Mouse (Mus musculus): ENCODE measurements around the gene Lingo3. TPM values are rescaled to one million over a fixed set of nuclear protein-coding genes. Genes with fewer than 3 reads are reported as not detected.

Gene Lingo3
- polyA plus RNA-seq (2014; fragmentation: Illumina TruSeq; extraction: RNeasy Lipid Tissue Mini Kit (QIAGEN cat#74804); ENCODE audit: low read depth, low replicate concordance): not detected

DNA sequence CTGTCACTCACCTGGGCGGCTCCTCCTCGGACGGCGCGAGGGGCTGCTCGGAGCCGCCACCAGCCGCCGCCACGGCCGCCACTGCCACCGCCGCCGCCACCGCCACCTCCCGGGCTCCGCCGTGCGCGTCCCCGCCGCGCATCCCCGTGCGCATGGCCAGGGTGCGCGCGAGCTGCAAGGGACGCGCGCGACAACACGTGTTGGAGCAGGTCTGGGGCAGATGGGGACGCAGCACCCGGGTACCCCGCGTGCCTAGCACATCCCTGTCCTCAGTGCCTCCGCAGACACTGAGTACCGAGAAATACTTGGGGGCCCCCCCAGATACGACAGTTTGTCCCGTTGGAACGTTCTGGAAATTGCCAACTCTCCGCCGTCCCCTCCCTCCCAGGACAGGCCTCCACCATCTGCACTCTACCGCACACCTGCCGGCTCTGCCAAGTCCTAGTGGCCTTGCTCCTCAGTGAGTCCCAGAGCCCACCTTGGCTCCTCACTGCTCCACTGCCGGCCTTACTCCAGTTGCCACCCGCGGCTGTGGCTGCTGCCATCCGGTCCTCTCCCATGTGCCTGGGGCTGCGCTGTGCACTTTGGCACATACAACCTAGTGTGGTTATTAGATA, at the start of gene Lingo3:
Gene Lingo3 (minus strand): TSS at position 109 of the 617 bp plus-strand sequence.

DNA sequence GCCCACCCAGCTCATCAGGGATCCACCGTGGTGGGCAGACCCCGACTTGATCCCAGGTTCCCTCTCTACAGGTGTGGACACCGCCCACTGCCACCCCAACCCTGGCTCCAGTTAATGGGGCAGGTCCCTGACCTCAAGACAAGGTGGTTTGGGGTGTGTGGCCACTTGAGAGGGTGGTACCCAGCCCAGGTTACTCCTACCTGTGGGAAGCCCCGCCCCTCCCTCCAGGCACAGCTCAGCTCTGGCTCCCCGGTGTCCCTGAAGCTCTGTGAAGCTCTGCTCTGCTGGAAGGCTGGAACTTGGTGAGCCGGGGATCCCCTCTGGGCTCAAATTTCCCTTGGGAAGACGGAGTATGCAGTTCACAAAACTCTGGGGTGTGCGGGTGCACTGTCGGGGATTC, 27.7 kb upstream of the Lingo3 start, which contains the start of gene Tmprss9:
Gene Tmprss9 (plus strand): TSS at position 268 of the 400 bp plus-strand sequence.

DNA sequence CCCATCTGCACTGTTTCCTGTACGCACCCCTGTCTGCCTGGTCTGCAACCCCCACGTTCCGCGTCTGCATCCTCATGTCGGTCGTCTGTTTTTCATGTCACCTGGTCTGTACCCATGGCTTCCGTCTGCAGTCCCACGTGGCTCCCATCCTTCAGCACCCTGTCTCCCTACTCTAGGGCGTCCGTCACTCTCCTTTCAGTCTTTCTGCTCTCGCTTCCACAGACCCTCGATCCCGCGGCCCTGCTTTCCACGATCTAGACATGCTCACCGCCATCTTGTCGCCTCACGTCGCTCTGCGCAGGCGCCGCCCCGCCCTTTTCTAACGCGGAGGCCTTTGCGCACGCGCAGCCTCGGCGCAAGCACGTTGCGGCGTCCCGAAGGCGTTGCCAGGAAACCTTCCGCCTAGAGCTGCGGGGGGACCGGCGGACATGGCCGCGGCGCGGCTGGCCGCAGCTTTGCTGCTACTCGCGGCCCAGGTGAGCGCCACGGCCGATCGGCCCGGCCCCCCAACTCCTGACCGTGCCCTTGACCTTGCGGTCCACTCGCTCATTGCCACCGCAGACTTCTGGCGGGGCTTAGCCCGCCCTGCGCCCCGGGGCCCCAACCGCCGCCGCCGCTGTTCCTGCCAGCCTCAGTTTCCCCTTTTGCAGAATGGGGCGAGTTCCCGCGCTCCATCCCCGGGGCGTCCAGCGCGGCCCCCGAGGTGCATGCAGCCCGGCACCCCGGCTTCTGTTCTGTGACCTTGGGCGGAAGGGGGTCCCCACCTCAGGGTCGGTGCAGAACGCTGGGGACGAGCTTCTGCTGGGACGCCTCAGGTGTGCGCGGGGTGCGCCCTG, 11.3 kb upstream of the Lingo3 start, which contains the start of the genes Lsm7 and Sppl2b:
Gene Lsm7 (minus strand): TSS at position 297 of the 836 bp plus-strand sequence.
Gene Sppl2b (plus strand): TSS at position 363 of the 836 bp plus-strand sequence.

DNA sequence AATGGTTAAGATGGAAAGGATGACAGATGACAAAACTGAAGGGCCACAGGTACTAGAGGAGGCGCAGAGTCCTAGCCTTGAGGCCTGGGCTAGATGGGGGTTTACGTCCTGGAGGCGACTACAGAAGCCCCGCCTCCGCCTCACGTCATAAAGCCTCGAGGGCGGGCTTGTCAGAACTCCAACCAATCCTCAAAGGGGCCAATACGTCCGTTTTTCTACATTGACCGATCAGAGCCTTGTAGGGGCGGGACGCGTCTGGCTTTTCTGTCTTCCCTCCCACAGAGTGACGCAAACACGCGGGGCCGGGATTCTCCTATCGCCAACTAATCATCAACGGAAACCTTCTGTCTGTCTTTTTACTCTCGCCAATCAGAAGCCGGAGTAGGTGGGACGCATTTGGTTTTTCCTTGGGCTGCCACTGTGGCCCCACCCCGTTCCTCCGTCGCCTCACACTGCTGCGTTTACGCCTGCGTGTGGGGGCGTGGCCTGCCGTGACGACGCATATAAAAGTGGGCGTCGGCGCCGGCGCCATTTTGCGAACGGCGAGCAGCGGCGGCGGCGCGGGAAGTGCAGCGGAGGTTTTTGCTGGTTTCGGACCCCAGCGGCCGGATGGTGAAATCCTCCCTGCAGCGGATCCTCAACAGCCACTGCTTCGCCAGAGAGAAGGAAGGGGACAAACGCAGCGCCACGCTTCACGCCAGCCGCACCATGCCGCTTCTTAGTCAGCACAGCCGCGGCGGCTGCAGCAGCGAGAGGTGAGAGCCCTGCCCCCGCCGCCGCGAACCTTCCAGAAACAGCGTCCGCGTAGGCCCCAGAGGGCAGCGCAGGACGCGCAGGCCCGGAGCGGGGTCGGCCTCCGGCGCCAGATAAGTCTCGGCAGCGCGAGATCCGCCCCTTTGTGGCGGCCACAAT, 17.4 kb downstream of the Lingo3 start, which contains the start of gene Oaz1:
Gene Oaz1 (plus strand): TSS at position 506 of the 912 bp plus-strand sequence.

DNA sequence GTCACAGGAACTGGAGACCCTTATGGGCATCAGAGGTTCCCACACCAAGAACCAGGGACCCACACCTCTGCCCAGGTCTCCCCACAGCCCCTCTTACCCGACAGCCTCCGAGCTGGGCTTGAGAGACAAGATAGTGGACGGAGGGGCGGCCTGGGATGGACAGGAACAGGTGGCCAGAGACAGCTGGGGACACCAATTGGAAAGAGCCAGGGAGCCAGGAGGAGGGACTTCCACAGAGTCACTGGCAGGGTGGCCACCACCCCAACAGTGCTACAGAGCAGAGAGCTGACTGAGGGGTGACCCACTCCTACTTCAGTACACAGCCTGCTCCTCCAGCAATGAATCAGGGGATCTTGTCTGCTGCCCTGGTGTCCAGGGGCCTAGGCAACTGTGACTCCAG, 30.5 kb downstream of the Lingo3 start, which contains the start of gene Jsrp1:
Gene Jsrp1 (minus strand): TSS at position 133 of the 400 bp plus-strand sequence.

DNA sequence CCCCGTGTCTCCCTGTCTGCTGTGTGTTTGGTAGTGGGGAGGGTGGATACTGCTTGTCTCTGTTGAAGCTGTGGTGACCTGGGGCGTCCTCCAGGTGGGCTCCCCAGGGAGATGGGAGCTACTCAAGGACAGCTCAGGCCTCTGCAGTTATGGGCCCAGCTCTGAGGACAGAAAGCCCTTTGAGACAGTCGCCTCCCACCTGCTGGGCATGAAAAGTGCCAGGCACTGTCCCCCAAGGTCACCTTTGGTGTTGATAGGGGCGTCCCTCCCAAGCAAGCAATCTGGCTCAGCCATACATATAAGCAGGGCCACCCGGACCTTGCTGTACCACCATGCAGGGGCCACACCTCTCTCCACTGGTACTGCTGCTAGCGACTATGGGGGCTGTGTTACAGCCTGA, 38.9 kb downstream of the Lingo3 start, which contains the start of gene Amh:
Gene Amh (plus strand): TSS at position 328 of the 400 bp plus-strand sequence.

DNA sequence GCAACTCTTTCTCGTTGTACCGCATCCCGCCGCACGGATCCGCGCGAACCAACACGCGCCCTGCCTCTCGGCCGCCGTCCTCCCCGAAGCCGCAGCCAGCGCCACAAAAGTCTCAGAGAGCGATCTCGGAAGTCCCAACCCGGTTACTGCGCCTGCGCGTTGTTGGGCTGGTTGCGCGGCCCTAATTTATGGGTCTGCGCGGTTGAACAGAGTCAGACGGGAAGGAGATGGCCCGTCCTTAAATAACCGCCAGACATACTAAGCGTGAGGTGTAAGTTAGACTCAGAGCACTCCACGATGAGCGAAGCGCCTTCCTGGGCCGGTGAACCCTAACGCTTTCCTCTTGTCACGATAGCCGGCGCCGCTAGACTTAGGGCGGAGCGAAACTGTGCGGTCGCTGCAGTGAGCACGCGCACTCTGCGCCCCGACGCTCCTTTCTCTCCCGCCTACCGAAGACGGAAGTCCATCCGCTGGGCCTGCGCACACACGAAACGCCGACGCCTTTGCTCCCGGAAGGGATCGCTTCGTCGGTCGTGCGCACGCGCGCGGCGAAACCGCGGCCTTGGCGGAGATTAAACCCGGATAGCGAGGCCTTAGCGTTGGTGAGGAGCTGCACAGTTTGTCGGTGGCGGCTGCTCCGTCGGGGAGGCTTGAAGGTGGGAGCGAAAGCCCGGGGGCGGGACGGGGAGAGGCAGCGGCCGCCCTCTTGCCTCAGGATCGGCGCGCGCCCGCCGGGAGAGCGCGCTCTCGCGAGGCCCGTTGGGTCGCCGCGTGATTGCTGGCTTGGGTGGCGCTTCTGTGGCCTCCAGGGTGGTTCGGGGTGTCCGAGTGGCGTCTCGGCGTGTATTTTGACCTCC, 45.5 kb downstream of the Lingo3 start, which contains the start of the genes Sf3a2 and Plekhj1:
Gene Sf3a2 (plus strand): TSS at position 49 of the 857 bp plus-strand sequence.
Gene Plekhj1 (minus strand): TSS at position 477 of the 857 bp plus-strand sequence.

Other genes with a start within 250 kb of the Lingo3 start
- gene Scamp4, start 241.2 kb downstream of the Lingo3 start, polyA plus RNA-seq (2014; fragmentation: Illumina TruSeq; extraction: RNeasy Lipid Tissue Mini Kit (QIAGEN cat#74804); ENCODE audit: low read depth, low replicate concordance): 1.7 TPM
- gene Adat3, start 241.2 kb downstream of the Lingo3 start, polyA plus RNA-seq (2014; fragmentation: Illumina TruSeq; extraction: RNeasy Lipid Tissue Mini Kit (QIAGEN cat#74804); ENCODE audit: low read depth, low replicate concordance): not detected
- not detected for gene Gm49322, start 238.0 kb downstream of the Lingo3 start, polyA plus RNA-seq (2014; fragmentation: Illumina TruSeq; extraction: RNeasy Lipid Tissue Mini Kit (QIAGEN cat#74804); ENCODE audit: low read depth, low replicate concordance)
- 1.4 TPM for gene Csnk1g2, start 221.2 kb downstream of the Lingo3 start, polyA plus RNA-seq (2014; fragmentation: Illumina TruSeq; extraction: RNeasy Lipid Tissue Mini Kit (QIAGEN cat#74804); ENCODE audit: low read depth, low replicate concordance)
- 0.53 TPM for gene Btbd2, start 187.0 kb downstream of the Lingo3 start, polyA plus RNA-seq (2014; fragmentation: Illumina TruSeq; extraction: RNeasy Lipid Tissue Mini Kit (QIAGEN cat#74804); ENCODE audit: low read depth, low replicate concordance)
- gene Mknk2, start 165.9 kb downstream of the Lingo3 start, polyA plus RNA-seq (2014; fragmentation: Illumina TruSeq; extraction: RNeasy Lipid Tissue Mini Kit (QIAGEN cat#74804); ENCODE audit: low read depth, low replicate concordance): 3.1 TPM
- gene Mob3a, start 142.1 kb downstream of the Lingo3 start, polyA plus RNA-seq (2014; fragmentation: Illumina TruSeq; extraction: RNeasy Lipid Tissue Mini Kit (QIAGEN cat#74804); ENCODE audit: low read depth, low replicate concordance): 1.0 TPM
- 2.7 TPM for gene Izumo4, start 141.9 kb downstream of the Lingo3 start, polyA plus RNA-seq (2014; fragmentation: Illumina TruSeq; extraction: RNeasy Lipid Tissue Mini Kit (QIAGEN cat#74804); ENCODE audit: low read depth, low replicate concordance)
- 7.5 TPM for gene Ap3d1, start 101.8 kb downstream of the Lingo3 start, polyA plus RNA-seq (2014; fragmentation: Illumina TruSeq; extraction: RNeasy Lipid Tissue Mini Kit (QIAGEN cat#74804); ENCODE audit: low read depth, low replicate concordance)
- 1.1 TPM for gene Dot1l, start 88.8 kb downstream of the Lingo3 start, polyA plus RNA-seq (2014; fragmentation: Illumina TruSeq; extraction: RNeasy Lipid Tissue Mini Kit (QIAGEN cat#74804); ENCODE audit: low read depth, low replicate concordance)
- 1.1 TPM for gene Sf3a2, start 45.8 kb downstream of the Lingo3 start, polyA plus RNA-seq (2014; fragmentation: Illumina TruSeq; extraction: RNeasy Lipid Tissue Mini Kit (QIAGEN cat#74804); ENCODE audit: low read depth, low replicate concordance)
- 5.0 TPM for gene Plekhj1, start 45.4 kb downstream of the Lingo3 start, polyA plus RNA-seq (2014; fragmentation: Illumina TruSeq; extraction: RNeasy Lipid Tissue Mini Kit (QIAGEN cat#74804); ENCODE audit: low read depth, low replicate concordance)
- not detected for gene Amh, start 38.8 kb downstream of the Lingo3 start, polyA plus RNA-seq (2014; fragmentation: Illumina TruSeq; extraction: RNeasy Lipid Tissue Mini Kit (QIAGEN cat#74804); ENCODE audit: low read depth, low replicate concordance)
- not detected for gene Jsrp1, start 30.5 kb downstream of the Lingo3 start, polyA plus RNA-seq (2014; fragmentation: Illumina TruSeq; extraction: RNeasy Lipid Tissue Mini Kit (QIAGEN cat#74804); ENCODE audit: low read depth, low replicate concordance)
- 152 TPM for gene Oaz1, start 17.4 kb downstream of the Lingo3 start, polyA plus RNA-seq (2014; fragmentation: Illumina TruSeq; extraction: RNeasy Lipid Tissue Mini Kit (QIAGEN cat#74804); ENCODE audit: low read depth, low replicate concordance)
- gene Lsm7, start 11.2 kb upstream of the Lingo3 start, polyA plus RNA-seq (2014; fragmentation: Illumina TruSeq; extraction: RNeasy Lipid Tissue Mini Kit (QIAGEN cat#74804); ENCODE audit: low read depth, low replicate concordance): 5.6 TPM
- gene Sppl2b, start 11.2 kb upstream of the Lingo3 start, polyA plus RNA-seq (2014; fragmentation: Illumina TruSeq; extraction: RNeasy Lipid Tissue Mini Kit (QIAGEN cat#74804); ENCODE audit: low read depth, low replicate concordance): 0.58 TPM
- gene Tmprss9, start 27.8 kb upstream of the Lingo3 start, polyA plus RNA-seq (2014; fragmentation: Illumina TruSeq; extraction: RNeasy Lipid Tissue Mini Kit (QIAGEN cat#74804); ENCODE audit: low read depth, low replicate concordance): not detected
- gene Timm13, start 56.9 kb upstream of the Lingo3 start, polyA plus RNA-seq (2014; fragmentation: Illumina TruSeq; extraction: RNeasy Lipid Tissue Mini Kit (QIAGEN cat#74804); ENCODE audit: low read depth, low replicate concordance): 0.45 TPM
- 0.19 TPM for gene Lmnb2, start 74.2 kb upstream of the Lingo3 start, polyA plus RNA-seq (2014; fragmentation: Illumina TruSeq; extraction: RNeasy Lipid Tissue Mini Kit (QIAGEN cat#74804); ENCODE audit: low read depth, low replicate concordance)
- gene Gadd45b, start 86.0 kb upstream of the Lingo3 start, polyA plus RNA-seq (2014; fragmentation: Illumina TruSeq; extraction: RNeasy Lipid Tissue Mini Kit (QIAGEN cat#74804); ENCODE audit: low read depth, low replicate concordance): 2.0 TPM
- gene Gng7, start 170.9 kb upstream of the Lingo3 start, polyA plus RNA-seq (2014; fragmentation: Illumina TruSeq; extraction: RNeasy Lipid Tissue Mini Kit (QIAGEN cat#74804); ENCODE audit: low read depth, low replicate concordance): 0.21 TPM
- not detected for gene Diras1, start 181.6 kb upstream of the Lingo3 start, polyA plus RNA-seq (2014; fragmentation: Illumina TruSeq; extraction: RNeasy Lipid Tissue Mini Kit (QIAGEN cat#74804); ENCODE audit: low read depth, low replicate concordance)
- 0.29 TPM for gene Slc39a3, start 193.4 kb upstream of the Lingo3 start, polyA plus RNA-seq (2014; fragmentation: Illumina TruSeq; extraction: RNeasy Lipid Tissue Mini Kit (QIAGEN cat#74804); ENCODE audit: low read depth, low replicate concordance)
- 2.6 TPM for gene Sgta, start 216.1 kb upstream of the Lingo3 start, polyA plus RNA-seq (2014; fragmentation: Illumina TruSeq; extraction: RNeasy Lipid Tissue Mini Kit (QIAGEN cat#74804); ENCODE audit: low read depth, low replicate concordance)
- gene Thop1, start 226.0 kb upstream of the Lingo3 start, polyA plus RNA-seq (2014; fragmentation: Illumina TruSeq; extraction: RNeasy Lipid Tissue Mini Kit (QIAGEN cat#74804); ENCODE audit: low read depth, low replicate concordance): 0.37 TPM